Mouse (Mus musculus) spleen, embryonic (tissue): ENCODE results near the gene Klf1.

Source experiments
- CTCF ChIA-PET: fragments of 350-600 bp; sonication (Branson Sonifier 250); formaldehyde crosslinking; loops from one replicate; lab custom pipeline; 2022; lab: Charles Lee

Klf1 gene

DNA sequence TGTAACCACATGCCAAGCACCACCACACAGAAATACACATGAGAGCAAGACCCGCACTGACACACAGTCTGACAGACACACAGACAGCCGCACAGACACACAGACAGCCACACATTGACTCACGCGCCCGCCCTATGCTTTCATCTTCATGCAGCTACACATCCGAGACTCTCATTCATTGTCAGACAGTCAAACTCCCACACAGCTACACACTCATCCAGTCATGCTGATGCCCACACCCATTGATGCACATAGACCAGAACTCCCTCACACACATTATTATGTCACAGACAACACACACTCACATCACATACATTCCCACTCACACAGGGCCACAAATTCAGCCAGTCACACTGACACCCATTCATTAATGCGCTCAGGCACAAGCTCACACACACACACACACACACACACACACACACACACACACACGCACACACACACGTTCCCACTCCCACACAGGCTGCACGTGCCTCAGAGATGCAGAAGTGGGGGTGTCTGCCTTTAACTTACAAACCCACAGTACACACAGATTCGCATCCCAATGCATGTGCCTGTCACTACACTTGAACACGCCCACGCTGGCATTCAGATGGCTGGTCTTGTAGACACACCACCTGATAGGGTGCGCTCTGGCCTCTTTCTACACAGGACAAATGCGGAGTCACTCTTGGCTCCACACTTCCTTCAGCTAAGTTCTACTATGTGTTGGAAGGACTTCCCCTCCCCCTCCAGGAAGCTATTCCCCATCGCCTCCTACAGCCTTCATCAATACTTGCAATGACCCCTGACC, 32.2 kb downstream of the Klf1 start:
- CTCF ChIA-PET: no interaction called here

DNA sequence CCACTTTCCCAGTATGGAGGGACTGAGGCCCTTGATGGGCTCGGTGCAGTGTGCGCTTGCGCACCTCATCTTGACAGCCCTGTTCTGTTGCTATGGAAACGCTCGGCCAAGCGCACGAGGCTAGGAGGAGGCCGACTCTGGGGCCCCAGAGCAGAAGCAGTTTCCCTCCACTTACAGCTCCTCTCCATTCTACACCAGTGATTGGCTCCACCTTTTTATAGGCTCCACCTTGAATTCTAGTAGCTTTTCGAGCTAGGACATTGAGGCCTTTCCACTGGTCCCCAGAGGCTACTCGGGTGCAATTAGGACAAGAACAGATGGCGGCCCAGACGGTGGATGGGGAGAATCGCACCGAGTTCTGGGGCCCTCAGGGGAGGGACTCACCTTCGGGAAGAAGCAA, 33.1 kb downstream of the Klf1 start:
- CTCF ChIA-PET: interaction anchor here (0.6 kb wide), 1 partner anchor 10 kb away, joined by 3 read pairs; no protein-coding TSS in a partner anchor

DNA sequence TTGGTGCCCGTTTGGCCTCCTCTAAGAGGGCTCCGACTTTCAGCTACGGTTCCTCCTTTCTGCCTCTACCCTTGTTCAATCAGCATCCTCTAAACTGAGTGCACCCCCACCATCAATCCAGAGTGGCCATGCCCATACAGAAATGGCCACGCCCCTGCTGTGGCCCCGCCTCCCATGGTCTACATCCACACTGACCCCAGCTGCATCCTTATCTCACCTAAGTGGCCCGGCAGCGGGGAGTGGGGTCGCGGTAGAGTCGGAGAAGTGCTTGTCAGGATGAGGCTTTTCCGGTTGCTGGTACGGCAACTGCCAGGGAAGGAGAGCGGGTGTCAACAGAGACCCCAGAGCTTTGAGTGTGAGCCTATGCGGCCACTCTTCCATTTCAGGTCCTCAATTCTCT, 33.8 kb downstream of the Klf1 start:
- CTCF ChIA-PET: interaction anchor here (0.6 kb wide), 1 partner anchor 11 kb away, joined by 3 read pairs; no protein-coding TSS in a partner anchor

DNA sequence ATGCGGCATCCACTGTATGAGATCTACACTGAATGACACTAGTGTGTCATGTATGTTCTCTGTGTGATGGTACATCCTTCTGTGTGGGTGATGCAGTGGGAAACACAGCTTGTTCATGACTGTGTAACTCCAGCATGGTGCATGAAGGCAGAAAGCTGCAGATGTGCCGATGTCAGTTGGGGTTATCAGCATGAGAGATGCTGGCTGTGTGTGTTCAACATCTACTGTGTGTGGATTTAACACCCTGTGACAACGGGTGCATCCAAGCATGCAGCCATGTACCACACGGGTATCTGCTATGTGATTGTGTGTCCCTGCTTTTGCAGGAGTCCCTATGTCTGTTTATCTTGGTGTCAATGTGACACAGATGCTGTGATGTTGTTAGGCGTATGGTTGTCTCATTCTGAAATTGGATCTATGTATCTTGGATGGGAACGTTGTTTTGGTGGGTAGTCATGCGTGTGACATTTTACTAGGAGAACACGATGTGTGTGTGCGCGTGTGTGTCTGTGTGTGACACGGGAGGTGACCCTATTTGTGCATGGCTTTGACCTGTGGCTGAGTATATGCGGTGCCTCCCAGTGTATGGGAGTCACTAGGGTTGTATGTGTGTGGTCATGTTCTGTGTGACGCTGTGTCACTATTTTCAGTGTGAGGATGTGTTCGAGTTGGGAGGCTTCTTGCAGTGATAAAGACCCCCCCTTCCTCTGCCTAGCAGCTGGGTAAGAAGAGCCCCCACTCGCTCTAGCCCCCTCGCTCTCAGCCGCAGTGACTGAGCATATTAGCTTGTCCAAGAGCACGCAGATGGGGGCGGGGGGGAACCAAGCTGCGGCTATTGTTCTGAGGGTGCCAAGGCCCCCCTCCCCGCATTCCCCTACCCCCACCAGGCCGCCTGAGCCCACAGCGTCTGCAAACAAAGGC, 34.6 kb downstream of the Klf1 start:
- CTCF ChIA-PET: no interaction called here

DNA sequence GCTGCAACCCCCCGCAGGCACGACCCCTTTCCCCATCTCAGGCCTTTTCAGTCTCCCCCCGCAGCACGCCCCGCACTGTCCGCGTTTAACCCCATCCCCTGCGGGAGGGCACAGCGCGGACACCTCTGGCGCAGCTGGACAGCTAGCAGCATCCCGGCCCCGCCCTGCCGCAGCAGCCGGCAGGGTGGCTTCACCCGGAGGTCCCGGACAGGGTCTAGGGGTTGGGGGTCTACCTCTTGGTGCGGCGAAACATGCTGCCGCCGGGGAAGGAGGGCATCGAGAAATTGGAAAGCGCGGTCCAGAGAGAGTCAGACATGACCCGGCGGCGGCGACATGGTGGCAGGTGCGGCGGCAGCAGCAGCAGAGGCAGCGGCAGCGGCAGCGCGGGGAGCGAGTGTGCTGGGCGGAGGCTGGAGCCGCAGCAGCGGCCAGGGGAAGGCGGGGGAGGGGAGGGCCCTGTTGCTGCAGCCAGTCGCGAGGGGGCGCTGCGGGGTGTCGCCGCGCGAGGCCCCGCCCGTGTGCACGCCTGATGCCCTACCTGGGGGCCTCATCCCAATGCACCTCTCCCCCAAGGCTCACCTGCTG, 35.3 kb downstream of the Klf1 start, which contains the start of gene Mast1:
Mast1 (minus strand) TSS at position 398 of the 585 bp plus-strand sequence.
- CTCF ChIA-PET: no interaction called here

DNA sequence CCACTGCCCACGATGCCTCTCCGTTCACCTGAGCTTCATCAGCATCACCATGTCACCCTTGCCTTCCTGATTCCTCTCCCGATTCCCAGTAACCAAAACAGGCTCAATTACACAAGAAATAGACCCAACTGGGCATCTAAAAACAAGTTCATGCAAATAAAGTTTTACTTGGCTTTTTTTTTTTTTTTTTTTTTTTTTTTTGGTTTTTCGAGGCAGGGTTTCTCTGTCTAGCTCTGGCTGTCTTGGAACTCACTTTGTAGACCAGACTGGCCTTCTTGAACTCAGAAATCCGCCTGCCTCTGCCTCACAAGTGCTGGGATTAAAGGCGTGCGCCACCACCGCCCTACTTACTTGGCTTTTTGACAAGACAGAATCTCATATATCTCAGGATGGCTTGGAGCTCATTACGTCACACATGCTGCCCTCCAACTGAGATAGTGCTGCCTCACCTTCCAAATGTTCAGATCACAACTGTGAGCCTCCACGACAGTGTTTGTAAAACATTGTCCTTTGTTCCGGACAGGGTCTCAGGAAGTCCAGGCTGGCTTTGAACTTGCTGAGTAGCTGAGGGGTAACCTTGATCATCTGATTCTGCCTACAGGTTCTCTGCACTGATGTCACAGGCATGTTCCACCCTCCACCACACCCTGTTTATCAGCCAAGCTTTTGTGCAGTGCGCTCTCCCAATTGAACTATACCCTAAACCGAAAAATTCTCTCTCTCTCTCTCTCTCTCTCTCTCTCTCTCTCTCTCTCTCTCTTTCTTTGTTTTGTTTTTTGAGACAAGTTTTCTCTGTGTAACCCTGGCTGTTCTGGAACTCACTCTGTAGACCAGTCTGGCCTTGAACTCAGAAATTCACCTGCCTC, 36.1 kb downstream of the Klf1 start:
- CTCF ChIA-PET: interaction anchor here (0.6 kb wide), 1 partner anchor 13 kb away, joined by 3 read pairs; no protein-coding TSS in a partner anchor

DNA sequence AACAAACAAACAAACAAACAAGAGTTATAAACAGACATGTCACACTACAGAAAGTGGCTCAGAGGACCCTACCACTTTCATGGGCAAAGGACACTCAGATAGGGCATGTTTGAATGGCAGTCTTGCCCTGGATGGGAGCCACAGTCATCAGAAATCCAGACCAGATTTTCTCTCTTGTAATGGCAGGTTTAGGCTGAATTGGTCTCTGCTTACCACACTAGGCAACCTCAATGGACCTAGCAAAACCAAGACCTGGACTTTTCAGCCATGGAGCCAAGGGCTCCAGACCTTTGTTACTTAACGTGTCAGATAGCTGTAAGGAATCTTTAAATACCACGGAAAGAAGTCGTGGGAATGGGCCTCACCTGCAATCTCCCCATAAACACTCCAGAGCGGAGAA, 42.0 kb downstream of the Klf1 start:
- CTCF ChIA-PET: interaction anchor here (1.0 kb wide), 1 partner anchor 41 kb away, joined by 3 read pairs; no protein-coding TSS in a partner anchor

DNA sequence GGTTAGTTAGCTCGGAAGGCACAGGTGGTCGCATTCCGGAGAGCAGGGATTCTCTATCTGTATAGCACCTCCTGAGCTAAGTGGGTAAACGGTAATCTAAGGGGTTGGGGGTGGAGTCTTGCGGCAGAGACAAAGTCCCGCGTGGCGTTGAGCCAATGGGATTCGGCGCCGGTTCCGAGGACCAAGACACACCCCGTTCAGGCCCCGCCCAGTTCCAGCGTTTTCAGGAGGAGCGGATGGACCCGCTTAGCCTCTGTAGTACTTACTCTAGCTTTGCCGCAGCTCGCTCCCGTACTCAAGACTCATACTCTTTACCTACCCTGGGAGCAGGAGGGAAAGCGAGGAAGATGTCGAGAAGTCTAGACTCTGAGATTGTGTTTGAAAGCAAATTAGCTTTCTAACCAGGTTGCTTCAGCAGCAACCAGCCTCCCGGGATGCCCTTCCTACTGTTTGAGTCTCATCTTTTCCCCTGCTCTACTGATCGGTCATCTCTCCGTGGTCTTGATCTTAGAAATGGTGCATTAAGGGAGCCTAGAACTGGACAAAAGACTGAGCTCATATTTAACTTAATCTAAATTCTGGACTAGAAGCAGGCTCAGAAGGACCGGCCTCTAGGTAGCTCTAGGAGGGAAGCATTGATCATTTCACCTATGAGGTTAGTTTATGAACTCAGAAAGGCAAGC, 42.9 kb downstream of the Klf1 start:
- CTCF ChIA-PET: interaction anchor here (0.5 to 1.1 kb wide), 3 partner anchors 13 to 158 kb away, joined by 3 to 19 read pairs (median 6); no protein-coding TSS in a partner anchor

DNA sequence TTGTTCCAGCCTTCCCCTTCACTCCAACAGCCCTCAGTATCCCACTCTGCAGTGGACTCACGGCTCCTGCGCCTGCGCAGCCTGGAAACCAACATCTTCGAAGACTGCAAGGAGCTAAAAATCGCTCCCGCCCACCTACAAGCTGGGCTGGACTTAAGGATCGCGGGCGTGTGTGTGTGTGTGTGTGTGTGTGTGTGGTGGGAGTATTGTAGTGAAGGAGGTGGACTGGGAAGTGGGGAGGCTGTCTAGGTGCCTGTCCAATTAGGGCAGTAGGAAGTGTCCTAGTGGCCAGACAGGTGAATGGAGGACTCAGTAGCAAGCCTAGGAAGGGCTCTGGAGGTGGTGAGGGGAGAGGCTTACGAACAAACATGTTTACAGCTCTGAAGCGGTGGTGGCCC, 43.5 kb downstream of the Klf1 start:
- CTCF ChIA-PET: interaction anchor here (0.5 to 1.1 kb wide), 2 partner anchors 12 to 158 kb away, joined by 6 to 19 read pairs; no protein-coding TSS in a partner anchor

DNA sequence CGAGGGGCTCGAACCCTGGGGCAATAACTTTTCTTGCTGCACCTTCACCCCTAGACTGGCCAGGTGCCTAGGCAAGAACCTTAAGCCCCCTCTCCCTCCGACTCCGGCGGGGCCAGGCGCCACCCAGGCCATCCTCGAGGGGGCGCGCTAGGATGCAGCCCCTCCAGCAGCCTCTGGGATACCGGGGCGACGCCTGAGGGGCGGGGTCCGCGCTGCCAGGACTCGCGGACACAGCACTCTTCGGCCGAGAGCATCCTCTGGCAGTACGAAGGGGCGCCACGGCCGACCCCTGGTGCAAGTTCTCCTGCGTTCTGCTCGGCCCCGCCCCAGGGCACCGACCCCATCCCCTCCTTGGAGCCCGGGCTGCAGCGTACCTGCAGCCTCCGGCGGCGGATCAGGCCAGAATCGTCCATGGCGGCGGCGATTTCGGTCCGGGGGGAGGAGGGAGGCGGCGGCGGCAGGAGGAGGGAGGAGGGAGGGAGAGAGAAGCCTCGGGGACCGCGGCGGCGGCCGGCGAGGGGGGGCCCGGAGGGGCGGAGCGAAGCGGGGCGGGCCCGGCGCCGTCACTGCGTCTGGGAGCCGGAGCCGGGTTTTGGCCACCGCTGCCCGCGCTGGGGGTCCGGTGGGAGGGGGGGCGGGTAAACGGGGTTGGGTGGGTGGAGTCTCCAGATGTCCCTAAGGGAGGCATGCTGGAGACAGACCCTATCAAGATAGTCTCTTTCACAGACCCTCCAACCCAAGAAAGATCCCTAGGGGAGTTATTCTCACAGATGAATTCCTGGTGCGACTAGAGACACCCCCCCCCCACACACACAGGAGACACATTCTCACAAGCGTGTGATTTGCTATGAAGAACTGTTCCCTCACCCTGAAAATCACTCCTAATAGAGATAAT, 44.2 kb downstream of the Klf1 start:
- CTCF ChIA-PET: no interaction called here

DNA sequence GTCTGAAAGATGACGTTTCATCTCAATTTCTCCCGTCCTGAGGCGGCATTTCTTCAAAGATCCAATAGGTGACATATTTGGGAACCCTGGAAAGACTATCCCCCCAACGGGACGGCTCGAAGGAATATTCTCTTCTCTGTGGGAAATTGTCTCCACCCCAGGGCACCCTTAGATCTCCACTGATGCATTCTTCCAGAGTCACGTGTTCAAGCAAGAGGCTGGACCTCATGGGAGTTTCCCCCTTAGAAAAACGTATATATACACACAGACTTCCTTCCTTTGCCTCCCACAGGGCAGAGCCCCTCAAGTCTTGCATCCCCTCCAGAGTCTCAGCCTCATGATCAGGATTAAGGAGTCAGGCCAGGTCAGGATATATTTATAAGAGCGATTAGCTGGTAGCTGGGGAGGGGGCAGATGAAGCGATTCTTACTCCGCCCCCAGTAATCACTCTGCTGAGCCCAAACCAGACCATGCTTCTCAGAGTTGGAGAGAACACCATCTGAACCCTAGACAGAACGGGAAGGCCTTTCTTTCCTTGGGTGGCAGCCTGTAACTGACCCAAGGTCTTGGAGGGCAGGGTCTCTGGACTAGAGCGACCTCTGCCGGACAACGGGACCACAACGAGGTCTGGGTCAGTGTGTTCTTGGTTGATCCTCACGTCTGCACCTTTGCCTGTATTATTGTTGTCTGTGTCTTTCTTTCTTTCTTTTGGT, 45.0 kb downstream of the Klf1 start, which contains the start of gene Rtbdn:
Rtbdn (plus strand) TSS at position 464 of the 713 bp plus-strand sequence.
- CTCF ChIA-PET: no interaction called here

DNA sequence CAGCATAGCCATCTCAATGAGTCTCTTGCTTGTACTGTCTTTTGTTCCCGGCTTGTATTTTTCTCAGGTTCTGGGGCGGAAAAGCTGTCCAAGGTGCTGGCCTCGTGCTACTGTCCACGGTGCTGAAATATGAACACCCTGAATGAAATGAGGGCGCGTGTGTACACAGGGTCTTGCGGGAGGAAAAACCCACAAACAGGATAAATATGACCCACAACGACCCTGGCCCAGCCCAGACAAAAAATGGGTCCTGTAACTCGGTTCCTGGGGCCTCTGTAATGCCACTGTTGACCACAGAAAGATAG, 45.5 kb downstream of the Klf1 start:
- CTCF ChIA-PET: no interaction called here

DNA sequence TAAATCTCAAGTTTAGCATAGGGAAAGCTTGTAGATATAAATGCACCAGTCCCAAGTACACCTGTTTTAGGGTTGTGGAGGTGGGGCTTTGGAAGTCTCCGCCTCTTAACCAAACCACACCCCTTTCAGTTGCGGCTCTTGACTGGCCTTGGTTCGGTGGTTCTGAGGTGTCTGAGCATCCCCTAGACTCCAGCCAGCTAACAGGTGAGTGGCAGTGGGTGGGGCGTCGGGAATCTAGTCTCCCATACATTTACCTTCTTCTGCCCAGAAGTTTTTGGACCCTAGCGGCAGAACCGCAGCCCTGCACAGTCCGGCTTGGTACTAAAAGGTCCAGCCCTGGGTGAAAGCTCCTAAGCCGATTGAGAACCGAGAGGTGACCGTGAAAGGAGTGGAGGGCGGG, 48.0 kb downstream of the Klf1 start:
- CTCF ChIA-PET: interaction anchor here (0.6 to 1.1 kb wide), 3 partner anchors 21 to 123 kb away, joined by 3 to 5 read pairs (median 4); no protein-coding TSS in a partner anchor

DNA sequence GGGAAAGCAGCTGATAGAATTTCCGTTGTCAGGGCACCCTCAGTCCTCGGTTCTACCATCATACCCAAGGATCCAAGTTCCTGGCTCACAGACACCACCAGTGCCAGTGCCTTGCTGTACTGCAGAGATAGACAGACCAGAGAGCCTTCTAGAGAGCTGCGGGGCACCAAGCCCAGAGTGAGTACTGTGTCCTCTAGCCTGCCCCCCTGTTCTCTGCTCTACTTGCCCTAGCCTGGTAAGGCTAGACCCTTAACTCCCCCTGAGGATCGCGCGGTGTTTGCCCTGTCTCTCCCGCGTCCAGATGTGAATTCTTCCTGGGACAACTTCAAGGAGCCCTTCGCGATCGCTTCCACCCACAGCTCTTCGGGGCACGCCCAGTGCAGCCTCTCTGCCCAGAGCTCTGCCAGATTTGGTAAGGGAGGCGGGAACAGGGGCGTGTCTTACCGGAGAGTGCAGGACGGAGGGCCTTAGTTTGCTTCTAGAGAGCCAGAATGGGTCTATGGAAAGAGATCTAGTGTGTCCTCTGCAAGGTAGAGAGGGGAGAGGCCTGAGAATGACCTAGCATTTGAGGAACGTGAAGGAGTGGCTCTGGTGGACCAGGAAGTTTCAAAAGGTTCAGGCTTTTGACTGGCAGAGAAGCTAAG, 51.0 kb downstream of the Klf1 start:
- CTCF ChIA-PET: interaction anchor here (0.6 to 0.8 kb wide), 4 partner anchors 13 to 279 kb away, joined by 3 to 9 read pairs (median 6); partner anchors contain the start of gene Trmt1
